Mouse (Mus musculus) cerebellum, adult (tissue): ENCODE results near the gene Shisa3.

Source experiments
- ATAC-seq: cut with Nextera tagmentation; 2 replicates; pipeline ENCODE4 v1.9.2; 2017; ENCODE audit warnings: mild to moderate bottlenecking, moderate library complexity, mixed read lengths; ENCODE audit not compliant: insufficient number of reproducible peaks, low FRiP score, low TSS enrichment

Shisa3 gene

GRCm38 (mm10) chr5:67670158-67670557, 62.5 kb downstream of the Shisa3 start:
- no peak for ATAC-seq

GRCm38 (mm10) chr5:67673008-67673407, 65.3 kb downstream of the Shisa3 start:
- no peak for ATAC-seq
